Mouse (Mus musculus): ENCODE measurements around the gene Olfr479. TPM values are rescaled to one million over a fixed set of nuclear protein-coding genes. Genes with fewer than 3 reads are reported as not detected.
"Not testable (repeated sequence)": the region's sequence is repeated elsewhere in the genome, so short reads cannot be mapped to it uniquely, and the experiment has no call there.

Olfr479 gene
- not detected in 2 replicates for polyA plus RNA-seq (2016; fragmentation: Nextera tagmentation; extraction: Ambion mirVana)

- Histone ChIP-seq H3K9me3 (replicated peaks) (no peaks in the 10 kb centered on the region), H3K4me1 (no peaks in the 10 kb centered on the region), H3K36me3 (no peaks in the 10 kb centered on the region), H3K27ac (no peak within 1 kb of the TSS), H3K4me2 (replicated peaks) (no peak within 1 kb of the TSS), H3K4me3 (no peak within 1 kb of the TSS), H3K9ac (no peak within 1 kb of the TSS), H3K27me3 (no peaks in the 10 kb centered on the region)
- ATAC-seq (ENCODE audit: low FRiP score) = no peak
- WGBS = 90% methylated on average over 2 of the region's 2 CpGs
Observed at GRCm38 (mm10) chr7:108050393-108050792, at the start of gene Olfr479. Gene Olfr479 (plus strand): TSS chr7:108050693.

GRCm38 (mm10) chr7:108014256-108014655 lies 36.2 kb upstream of the Olfr479 start:
- not testable (repeated sequence) for H3K36me3 ChIP-seq; H3K27ac ChIP-seq; H3K4me3 ChIP-seq; H3K9ac ChIP-seq; H3K9me3 ChIP-seq (replicated peaks); ATAC-seq (ENCODE audit: low FRiP score); H3K4me2 ChIP-seq (replicated peaks); H3K4me1 ChIP-seq; H3K27me3 ChIP-seq

GRCm38 (mm10) chr7:108033889-108034288 lies 16.6 kb upstream of the Olfr479 start, which contains the start of gene Olfr478:
Gene Olfr478 (minus strand): TSS chr7:108033989.
- no peaks in the 10 kb centered on the region for H3K27me3 ChIP-seq
- WGBS = 81% methylated on average over 3 of the region's 3 CpGs
- no peak within 1 kb of the TSS for H3K9ac ChIP-seq
- no peaks in the 10 kb centered on the region for H3K4me1 ChIP-seq
- H3K27ac ChIP-seq = no peak within 1 kb of the TSS
- no peaks in the 10 kb centered on the region for H3K36me3 ChIP-seq
- H3K4me3 ChIP-seq = no peak within 1 kb of the TSS
- no peak within 1 kb of the TSS for H3K4me2 ChIP-seq (replicated peaks)
- no peak for ATAC-seq (ENCODE audit: low FRiP score)
- H3K9me3 ChIP-seq (replicated peaks) = no peaks in the 10 kb centered on the region

- WGBS = 89% methylated on average over 1 of the region's 1 CpGs
- no peak within 1 kb of the TSS for H3K4me2 ChIP-seq (replicated peaks)
- no peaks in the 10 kb centered on the region for H3K27me3 ChIP-seq
- no peak within 1 kb of the TSS for H3K4me3 ChIP-seq
- no peaks in the 10 kb centered on the region for H3K36me3 ChIP-seq
- ATAC-seq (ENCODE audit: low FRiP score) = no peak
- no peak within 1 kb of the TSS for H3K27ac ChIP-seq
- H3K4me1 ChIP-seq = no peaks in the 10 kb centered on the region
- H3K9ac ChIP-seq = no peak within 1 kb of the TSS
- 0 out of 2 replicates have a peak, but pooled peaks cover 2% of the 10 kb centered on the region for H3K9me3 ChIP-seq (replicated peaks)
Observed at GRCm38 (mm10) chr7:108067246-108067645, 16.8 kb downstream of the Olfr479 start, which contains the start of gene Olfr480. Gene Olfr480 (minus strand): TSS chr7:108067346.

GRCm38 (mm10) chr7:108079555-108079954 lies 29.1 kb downstream of the Olfr479 start, which contains the start of gene Olfr481:
Gene Olfr481 (plus strand): TSS chr7:108079855.
- Histone ChIP-seq H3K36me3 (no peaks in the 10 kb centered on the region), H3K9me3 (replicated peaks) (no peaks in the 10 kb centered on the region), H3K4me1 (no peaks in the 10 kb centered on the region), H3K4me2 (replicated peaks) (no peak within 1 kb of the TSS), H3K4me3 (no peak within 1 kb of the TSS), H3K27ac (no peak within 1 kb of the TSS), H3K27me3 (no peaks in the 10 kb centered on the region), H3K9ac (no peak within 1 kb of the TSS)
- ATAC-seq (ENCODE audit: low FRiP score) = no peak

- 93% methylated on average over 1 of the region's 1 CpGs for WGBS
- no peak within 1 kb of the TSS for H3K4me2 ChIP-seq (replicated peaks)
Observed at GRCm38 (mm10) chr7:108097486-108097885, 47.0 kb downstream of the Olfr479 start, which contains the start of gene Olfr482. Gene Olfr482 (minus strand): TSS chr7:108097586.

GRCm38 (mm10) chr7:108100549-108100948 lies 50.1 kb downstream of the Olfr479 start, which contains the start of gene Olfr483:
Gene Olfr483 (plus strand): TSS chr7:108100849.
- Histone ChIP-seq H3K27me3 (no peaks in the 10 kb centered on the region), H3K27ac (no peak within 1 kb of the TSS), H3K36me3 (no peaks in the 10 kb centered on the region), H3K4me2 (replicated peaks) (no peak within 1 kb of the TSS), H3K4me3 (no peak within 1 kb of the TSS), H3K4me1 (no peaks in the 10 kb centered on the region), H3K9ac (no peak within 1 kb of the TSS), H3K9me3 (replicated peaks) (no peaks in the 10 kb centered on the region)
- no peak for ATAC-seq (ENCODE audit: low FRiP score)
- 86% methylated on average over 1 of the region's 1 CpGs for WGBS

More at GRCm38 (mm10) chr7:108097486-108097885, 47.0 kb downstream of the Olfr479 start, which contains the start of gene Olfr482:
- no peak within 1 kb of the TSS for H3K9ac ChIP-seq
- no peaks in the 10 kb centered on the region for H3K36me3 ChIP-seq
- no peaks in the 10 kb centered on the region for H3K4me1 ChIP-seq
- H3K27me3 ChIP-seq = no peaks in the 10 kb centered on the region
- no peaks in the 10 kb centered on the region for H3K9me3 ChIP-seq (replicated peaks)
- no peak within 1 kb of the TSS for H3K27ac ChIP-seq
- H3K4me3 ChIP-seq = no peak within 1 kb of the TSS
- no peak for ATAC-seq (ENCODE audit: low FRiP score)

Other genes with a start within 250 kb of the Olfr479 start
- gene Ovch2, start 249.5 kb upstream of the Olfr479 start, polyA plus RNA-seq (2016; fragmentation: Nextera tagmentation; extraction: Ambion mirVana) = not detected in 2 replicates
- not detected in 2 replicates for gene Olfr467, start 238.4 kb upstream of the Olfr479 start, polyA plus RNA-seq (2016; fragmentation: Nextera tagmentation; extraction: Ambion mirVana)
- not detected in 2 replicates for gene Olfr469, start 225.2 kb upstream of the Olfr479 start, polyA plus RNA-seq (2016; fragmentation: Nextera tagmentation; extraction: Ambion mirVana)
- not detected in 2 replicates for gene Olfr470, start 203.2 kb upstream of the Olfr479 start, polyA plus RNA-seq (2016; fragmentation: Nextera tagmentation; extraction: Ambion mirVana)
- not detected in 2 replicates for gene Olfr472, start 152.8 kb upstream of the Olfr479 start, polyA plus RNA-seq (2016; fragmentation: Nextera tagmentation; extraction: Ambion mirVana)
- not detected in 2 replicates for gene Olfr473, start 120.2 kb upstream of the Olfr479 start, polyA plus RNA-seq (2016; fragmentation: Nextera tagmentation; extraction: Ambion mirVana)
- not detected in 2 replicates for gene Olfr474, start 96.0 kb upstream of the Olfr479 start, polyA plus RNA-seq (2016; fragmentation: Nextera tagmentation; extraction: Ambion mirVana)
- not detected in 2 replicates for gene Olfr476, start 85.9 kb upstream of the Olfr479 start, polyA plus RNA-seq (2016; fragmentation: Nextera tagmentation; extraction: Ambion mirVana)
- gene Olfr477, start 64.0 kb upstream of the Olfr479 start, polyA plus RNA-seq (2016; fragmentation: Nextera tagmentation; extraction: Ambion mirVana) = not detected in 2 replicates
- gene Olfr478, start 16.7 kb upstream of the Olfr479 start, polyA plus RNA-seq (2016; fragmentation: Nextera tagmentation; extraction: Ambion mirVana) = not detected in 2 replicates
- gene Olfr480, start 16.7 kb downstream of the Olfr479 start, polyA plus RNA-seq (2016; fragmentation: Nextera tagmentation; extraction: Ambion mirVana) = not detected in 2 replicates
- gene Olfr481, start 29.2 kb downstream of the Olfr479 start, polyA plus RNA-seq (2016; fragmentation: Nextera tagmentation; extraction: Ambion mirVana) = not detected in 2 replicates
- not detected in 2 replicates for gene Olfr482, start 46.9 kb downstream of the Olfr479 start, polyA plus RNA-seq (2016; fragmentation: Nextera tagmentation; extraction: Ambion mirVana)
- not detected in 2 replicates for gene Olfr483, start 50.2 kb downstream of the Olfr479 start, polyA plus RNA-seq (2016; fragmentation: Nextera tagmentation; extraction: Ambion mirVana)
- gene Olfr484, start 76.8 kb downstream of the Olfr479 start, polyA plus RNA-seq (2016; fragmentation: Nextera tagmentation; extraction: Ambion mirVana) = not detected in 2 replicates
- not detected in 2 replicates for gene Olfr485, start 109.2 kb downstream of the Olfr479 start, polyA plus RNA-seq (2016; fragmentation: Nextera tagmentation; extraction: Ambion mirVana)
- not detected in 2 replicates for gene Olfr486, start 122.0 kb downstream of the Olfr479 start, polyA plus RNA-seq (2016; fragmentation: Nextera tagmentation; extraction: Ambion mirVana)
- gene Olfr487, start 163.9 kb downstream of the Olfr479 start, polyA plus RNA-seq (2016; fragmentation: Nextera tagmentation; extraction: Ambion mirVana) = not detected in 2 replicates
- not detected in 2 replicates for gene Olfr488, start 207.7 kb downstream of the Olfr479 start, polyA plus RNA-seq (2016; fragmentation: Nextera tagmentation; extraction: Ambion mirVana)
- not detected in 2 replicates for gene Olfr490, start 238.2 kb downstream of the Olfr479 start, polyA plus RNA-seq (2016; fragmentation: Nextera tagmentation; extraction: Ambion mirVana)

Measured in hindbrain, embryonic 12.5 days (tissue).